Mouse (Mus musculus): ENCODE data around the gene Zfhx3. TPM values are rescaled to one million over a fixed set of nuclear protein-coding genes. Genes with fewer than 3 reads are reported as not detected.

The Zfhx3 gene
- polyA plus RNA-seq, 1 experiment from 2014 or later, result 4.3 TPM

DNA sequence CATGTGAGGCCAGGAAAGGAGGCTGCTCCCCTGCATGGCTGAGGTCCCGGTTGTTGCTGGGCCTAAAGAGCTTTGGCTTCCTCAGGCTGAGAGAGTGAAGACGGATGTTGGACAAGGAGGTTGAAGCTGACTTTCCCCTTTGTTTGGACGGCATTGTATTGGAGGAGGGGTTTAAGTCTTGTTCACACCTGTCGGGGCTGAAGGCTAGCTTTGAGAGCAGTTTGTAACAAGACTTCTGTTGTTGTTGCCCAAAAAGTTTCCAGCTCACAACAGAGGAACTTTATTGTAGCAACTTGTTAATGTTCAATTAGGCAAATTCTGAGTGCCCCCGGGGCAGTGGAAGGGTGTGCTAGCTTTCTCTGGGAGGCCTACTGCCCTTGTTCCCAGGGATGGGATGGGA, 790.9 kb downstream of the Zfhx3 start:
- ATAC-seq, result no peak
- TF ChIP-seq CTCF (IDR thresholded peaks at IDR 0.05), result no peak

DNA sequence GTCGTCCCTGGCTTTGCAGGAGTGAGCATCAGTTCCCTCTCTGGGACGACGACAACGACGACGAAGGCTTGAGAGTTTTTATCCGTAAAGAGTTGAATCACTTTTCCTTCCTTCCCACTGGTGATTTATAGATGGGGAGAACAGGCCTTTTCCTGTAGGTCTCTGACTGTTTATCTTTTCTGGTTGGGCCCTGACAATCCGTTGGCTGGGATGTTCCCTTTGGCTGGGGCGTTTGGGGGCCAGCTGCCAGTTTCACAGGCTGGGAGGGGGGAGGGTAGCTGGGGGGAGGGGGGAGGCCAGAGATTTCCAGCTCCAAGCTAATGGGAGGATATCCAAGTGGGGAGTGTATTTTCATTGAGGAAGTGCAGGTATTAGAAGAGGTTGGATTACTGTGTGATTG, 794.0 kb downstream of the Zfhx3 start:
- in situ Hi-C loops (cut with MboI; ENCODE audit: low pct_unique_long_range_greater_than_20kb), result no loop called here
- DNase-seq (ENCODE audit: low read depth, low spot score) (no peak), ATAC-seq (no peak)
- POLR2A ChIA-PET, result no interaction called here
- H3K27me3 ChIP-seq, result no peaks in the 10 kb centered on the region
- CTCF ChIA-PET, result no interaction called here
- no peak for TF ChIP-seq CTCF (IDR thresholded peaks at IDR 0.05)

More for the DNA sequence above, 790.9 kb downstream of the Zfhx3 start:
- in situ Hi-C loops (cut with MboI; ENCODE audit: low pct_unique_long_range_greater_than_20kb), result no loop called here
- POLR2A ChIA-PET, result no interaction called here
- no peaks in the 10 kb centered on the region for H3K27me3 ChIP-seq
- CTCF ChIA-PET, result no interaction called here
- DNase-seq (ENCODE audit: low read depth, low spot score), result no peak

DNA sequence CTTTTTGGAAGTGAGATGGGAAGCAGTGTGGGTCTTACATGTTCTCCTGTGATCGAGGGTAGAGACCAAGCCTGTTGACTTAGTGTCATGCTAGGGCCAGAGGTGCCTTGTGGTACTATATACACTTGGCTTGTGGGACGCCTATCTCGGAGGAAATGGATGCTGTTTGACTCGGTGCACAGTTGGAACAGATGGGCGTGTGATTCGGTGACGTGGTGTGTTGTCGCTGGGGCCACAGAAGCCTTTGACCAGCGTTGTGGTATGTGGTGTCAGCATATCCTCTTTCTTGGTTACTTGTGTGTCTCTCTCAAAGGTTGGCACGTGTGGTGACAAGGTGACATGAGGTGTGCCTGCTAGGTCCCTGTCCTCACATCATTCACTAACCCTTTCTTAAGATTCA, 795.7 kb downstream of the Zfhx3 start:
- ATAC-seq, result no peak
- POLR2A ChIA-PET, result interaction anchor here (1.3 kb wide), 1 partner anchor 15 kb away, joined by 5 read pairs; no protein-coding TSS in a partner anchor
- H3K27me3 ChIP-seq, result no peaks in the 10 kb centered on the region
- CTCF ChIA-PET, result no interaction called here
- in situ Hi-C loops (cut with MboI; ENCODE audit: low pct_unique_long_range_greater_than_20kb), result no loop called here
- TF ChIP-seq CTCF (IDR thresholded peaks at IDR 0.05), result no peak
- DNase-seq (ENCODE audit: low read depth, low spot score), result no peak

DNA sequence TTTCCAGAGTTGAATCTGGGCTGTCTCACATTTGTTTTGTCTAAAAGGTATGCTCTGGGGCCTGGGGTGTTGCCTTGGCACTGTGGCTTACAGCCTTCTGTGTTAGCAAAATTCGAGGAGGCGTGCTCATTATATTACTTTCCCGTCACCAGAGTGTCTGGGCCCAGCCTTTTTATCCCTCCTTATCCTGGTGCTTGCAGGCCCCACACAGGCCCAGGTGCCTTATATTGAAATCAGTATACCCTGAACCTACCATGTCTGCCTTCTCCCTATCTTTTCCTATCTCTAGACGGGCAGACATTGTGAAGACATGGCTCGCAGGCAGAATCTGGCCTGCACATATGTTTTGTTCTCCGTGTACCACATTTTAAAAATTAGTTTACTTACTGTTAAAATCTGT, 797.1 kb downstream of the Zfhx3 start:
- ChIA-PET POLR2A (no interaction called here), CTCF (no interaction called here)
- no peak for DNase-seq (ENCODE audit: low read depth, low spot score)

DNA sequence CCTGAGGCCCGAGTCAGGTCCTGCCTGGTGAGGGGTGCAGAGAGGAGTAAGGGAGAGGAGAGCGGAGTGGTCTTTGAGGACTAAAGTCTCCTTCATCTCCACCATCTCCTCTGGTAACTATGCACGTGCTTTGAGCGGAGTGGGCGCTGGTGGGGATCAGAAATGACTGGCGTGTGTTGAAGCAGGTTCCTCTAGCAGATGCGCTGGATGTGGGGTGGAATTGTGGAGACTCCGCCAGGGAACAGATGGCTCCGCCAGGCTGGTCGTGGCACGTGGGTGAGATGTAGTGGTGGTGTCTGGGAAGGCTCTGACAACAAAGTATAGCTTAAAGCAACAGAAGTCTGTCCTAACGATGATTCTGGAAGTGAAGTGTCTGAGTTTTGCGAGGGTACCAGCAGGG, 798.0 kb downstream of the Zfhx3 start:
- ATAC-seq, result no peak
- DNase-seq (ENCODE audit: low read depth, low spot score), result no peak
- CTCF ChIA-PET, result interaction anchor here (1.7 kb wide), 1 partner anchor 19 kb away, joined by 4 read pairs; no protein-coding TSS in a partner anchor
- in situ Hi-C loops (cut with MboI; ENCODE audit: low pct_unique_long_range_greater_than_20kb), result no loop called here
- POLR2A ChIA-PET, result no interaction called here
- no peaks in the 10 kb centered on the region for H3K27me3 ChIP-seq
- no peak for TF ChIP-seq CTCF (IDR thresholded peaks at IDR 0.05)

More for the DNA sequence above, 797.1 kb downstream of the Zfhx3 start:
- in situ Hi-C loops (cut with MboI; ENCODE audit: low pct_unique_long_range_greater_than_20kb), result no loop called here
- no peak for ATAC-seq
- H3K27me3 ChIP-seq, result no peaks in the 10 kb centered on the region
- no peak for TF ChIP-seq CTCF (IDR thresholded peaks at IDR 0.05)

DNA sequence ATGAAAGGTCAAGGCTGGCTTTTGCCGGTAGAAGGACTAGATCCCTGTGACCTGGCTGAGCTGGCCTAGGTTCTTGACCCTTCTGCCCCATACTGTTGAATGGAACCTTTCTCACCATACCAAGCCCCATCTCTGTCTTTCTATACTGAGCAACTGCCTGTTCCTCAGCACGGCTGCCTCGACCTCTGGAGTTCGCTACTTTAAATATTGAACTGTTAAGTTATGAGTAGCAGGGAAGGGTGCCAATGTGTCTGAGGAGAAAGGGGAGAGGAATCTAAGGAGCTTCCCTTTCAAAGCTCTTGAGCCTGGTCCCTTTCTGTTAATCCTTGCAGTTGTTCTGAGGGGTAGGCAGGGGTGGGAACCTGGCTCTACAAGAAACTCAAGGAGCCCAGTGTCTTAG, 799.2 kb downstream of the Zfhx3 start:
- in situ Hi-C loops (cut with MboI; ENCODE audit: low pct_unique_long_range_greater_than_20kb), result no loop called here
- DNase-seq (ENCODE audit: low read depth, low spot score) (no peak), ATAC-seq (no peak)
- TF ChIP-seq CTCF (IDR thresholded peaks at IDR 0.05), result no peak
- no peaks in the 10 kb centered on the region for H3K27me3 ChIP-seq
- ChIA-PET CTCF (interaction anchor here (0.8 to 1.7 kb wide), 2 partner anchors 18 to 23 kb away, joined by 3 to 4 read pairs; no protein-coding TSS in a partner anchor), POLR2A (no interaction called here)

DNA sequence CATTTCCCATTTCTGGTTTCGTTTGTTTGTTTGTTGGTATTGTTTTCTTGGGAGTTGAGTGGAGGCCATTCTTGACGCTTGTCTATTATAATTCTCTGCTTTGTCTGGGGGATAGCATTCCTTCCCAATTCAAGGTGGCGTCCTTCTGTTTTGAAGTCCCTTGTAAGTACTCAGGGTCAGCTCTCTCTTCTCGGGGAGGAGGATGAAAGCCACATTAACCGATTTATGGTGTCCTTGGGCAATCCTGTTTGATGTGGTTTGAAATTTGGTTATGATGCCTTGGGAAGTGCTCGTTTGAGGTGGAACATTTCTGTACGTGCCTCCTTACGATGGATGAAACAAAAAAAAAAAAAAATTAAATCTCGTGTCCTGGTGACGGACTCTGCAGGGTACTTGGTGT, 800.0 kb downstream of the Zfhx3 start:
- in situ Hi-C loops (cut with MboI; ENCODE audit: low pct_unique_long_range_greater_than_20kb), result no loop called here
- TF ChIP-seq CTCF (IDR thresholded peaks at IDR 0.05), result no peak
- no peak for DNase-seq (ENCODE audit: low read depth, low spot score)
- POLR2A ChIA-PET, result interaction anchor here (0.5 to 0.7 kb wide), 2 partner anchors 18 to 22 kb away, joined by 3 to 6 read pairs; no protein-coding TSS in a partner anchor
- H3K27me3 ChIP-seq, result no peaks in the 10 kb centered on the region
- ATAC-seq, result no peak
- CTCF ChIA-PET, result interaction anchor here (0.8 kb wide), 1 partner anchor 17 kb away, joined by 3 read pairs; no protein-coding TSS in a partner anchor

DNA sequence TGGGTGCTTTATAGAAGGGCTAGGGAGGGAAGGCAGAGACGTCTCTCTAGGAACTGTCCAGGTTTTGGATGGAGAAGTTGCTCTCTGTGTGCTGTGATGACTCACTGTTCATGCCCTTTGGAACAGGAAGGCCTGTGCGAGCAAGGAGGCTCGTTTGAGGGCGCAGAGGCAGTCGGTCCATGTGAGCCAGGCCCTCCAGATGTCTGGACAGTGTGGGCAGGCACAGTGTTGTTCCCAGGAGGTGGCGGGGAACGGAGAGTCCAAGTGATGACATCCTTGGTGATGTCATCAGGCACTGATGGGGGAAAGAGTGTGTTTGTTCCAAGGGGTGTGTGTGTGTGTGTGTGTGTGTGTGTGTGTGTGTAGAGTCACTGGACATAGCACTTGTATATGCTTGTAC, 800.8 kb downstream of the Zfhx3 start:
- POLR2A ChIA-PET, result no interaction called here

DNA sequence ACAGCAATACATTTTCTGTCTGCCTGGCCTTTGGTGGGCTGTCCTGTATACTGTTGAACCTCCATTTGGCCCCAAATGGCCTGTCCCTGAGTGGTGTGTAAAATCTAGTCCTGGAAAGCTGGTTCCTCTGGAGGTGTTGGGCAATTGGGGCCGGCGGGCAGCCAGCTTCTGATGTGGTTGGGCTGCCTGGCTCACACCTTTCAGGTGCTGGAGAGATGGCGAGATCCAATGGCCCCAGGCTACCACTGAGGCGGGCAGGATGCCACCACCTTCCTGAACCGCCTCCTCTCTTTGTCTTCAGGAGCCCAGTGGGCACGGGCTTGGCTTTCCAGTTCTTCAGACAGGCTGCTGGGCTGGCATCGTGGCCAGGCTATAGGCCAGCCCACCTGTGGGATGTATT, 803.1 kb downstream of the Zfhx3 start:
- ATAC-seq, result no peak
- no peak for DNase-seq (ENCODE audit: low read depth, low spot score)
- ChIA-PET POLR2A (no interaction called here), CTCF (interaction anchor here (1.1 kb wide), 2 partner anchors 29 to 141 kb away, joined by 3 read pairs; no protein-coding TSS in a partner anchor)
- no peaks in the 10 kb centered on the region for H3K27me3 ChIP-seq
- TF ChIP-seq CTCF (IDR thresholded peaks at IDR 0.05), result no peak
- in situ Hi-C loops (cut with MboI; ENCODE audit: low pct_unique_long_range_greater_than_20kb), result no loop called here

More for the DNA sequence above, 800.8 kb downstream of the Zfhx3 start:
- CTCF ChIA-PET, result interaction anchor here (0.8 kb wide), 1 partner anchor 18 kb away, joined by 3 read pairs; no protein-coding TSS in a partner anchor
- ATAC-seq (peak; percentile 84), DNase-seq (ENCODE audit: low read depth, low spot score) (no peak)
- no peaks in the 10 kb centered on the region for H3K27me3 ChIP-seq
- TF ChIP-seq CTCF (IDR thresholded peaks at IDR 0.05), result no peak
- in situ Hi-C loops (cut with MboI; ENCODE audit: low pct_unique_long_range_greater_than_20kb), result no loop called here

DNA sequence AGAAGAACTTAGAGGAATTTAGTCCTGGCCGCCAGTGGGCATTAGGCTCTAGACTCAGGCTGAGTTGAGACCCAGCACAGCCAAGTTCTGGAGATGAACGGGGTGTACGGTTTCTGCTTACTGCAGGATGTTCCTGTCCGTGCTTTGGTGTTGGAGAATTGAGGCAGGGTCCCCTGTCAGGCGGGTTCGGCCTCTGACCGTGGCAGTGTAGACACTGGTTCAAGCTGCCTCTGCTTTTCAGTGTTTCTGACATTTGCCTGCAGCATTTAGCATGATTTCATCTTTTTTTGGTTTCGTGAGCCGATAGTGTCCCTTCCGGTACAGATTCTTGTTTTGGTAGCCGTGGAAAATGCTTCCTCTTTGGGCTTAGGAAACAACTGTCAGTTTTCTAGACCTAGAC, 805.7 kb downstream of the Zfhx3 start:
- no peak for ATAC-seq
- no peak for TF ChIP-seq CTCF (IDR thresholded peaks at IDR 0.05)
- no peaks in the 10 kb centered on the region for H3K27me3 ChIP-seq
- no peak for DNase-seq (ENCODE audit: low read depth, low spot score)
- POLR2A ChIA-PET, result interaction anchor here (1.0 kb wide), 1 partner anchor 177 kb away, joined by 3 read pairs; no protein-coding TSS in a partner anchor
- in situ Hi-C loops (cut with MboI; ENCODE audit: low pct_unique_long_range_greater_than_20kb), result no loop called here
- CTCF ChIA-PET, result no interaction called here

DNA sequence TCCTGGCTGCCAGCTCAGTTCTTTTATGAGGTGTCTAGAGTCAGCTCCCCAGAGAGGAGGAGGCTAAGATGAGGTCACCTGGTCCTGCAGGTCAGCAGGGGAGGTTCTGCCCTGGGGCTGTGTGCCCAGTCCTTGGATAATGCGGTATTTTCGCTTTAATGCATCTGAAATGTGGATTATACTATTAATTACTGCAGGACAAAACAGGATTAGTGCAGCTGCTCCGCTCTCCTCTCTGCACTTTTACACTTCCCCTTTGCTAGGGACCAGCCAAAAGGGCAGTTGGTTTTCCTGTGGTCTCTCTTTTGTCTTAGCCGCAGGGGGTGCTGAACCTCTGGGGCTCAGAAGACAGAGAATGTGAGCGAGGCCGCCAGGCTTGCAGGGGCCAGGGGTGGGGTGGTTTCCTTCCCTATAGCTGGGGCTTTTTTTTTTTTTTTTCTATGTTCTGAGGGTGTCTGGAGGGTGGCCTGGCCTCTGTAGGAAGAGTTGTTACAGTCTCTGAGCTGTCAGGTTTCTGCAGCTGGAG, 806.5 kb downstream of the Zfhx3 start:
- CTCF ChIA-PET, result no interaction called here
- ATAC-seq, result peak; percentile 92
- peak; percentile 92 for DNase-seq (ENCODE audit: low read depth, low spot score)
- POLR2A ChIA-PET, result interaction anchor here (1.0 kb wide), 1 partner anchor 45 kb away, joined by 7 read pairs; no protein-coding TSS in a partner anchor
- H3K27me3 ChIP-seq, result no peaks in the 10 kb centered on the region
- no peak for TF ChIP-seq CTCF (IDR thresholded peaks at IDR 0.05)
- in situ Hi-C loops (cut with MboI; ENCODE audit: low pct_unique_long_range_greater_than_20kb), result no loop called here

All from Patski (cell line).